Mouse (Mus musculus) E14TG2a.4 (cell line): ENCODE results near the gene Gabarap.

Source experiments
- H3K27me3 ChIP-seq: 2 replicates; pipeline ENCODE4 v1.6.1; 2014; ENCODE audit warnings: low read length, control low read depth; ENCODE audit not compliant: insufficient read depth
- H3K36me3 ChIP-seq: 2 replicates; pipeline ENCODE4 v1.6.1; 2014; ENCODE audit warnings: low read length, control low read depth; ENCODE audit not compliant: insufficient read depth
- H3K4me1 ChIP-seq: replicated peaks from 2 replicates; pipeline ENCODE4 v1.6.1; 2014; ENCODE audit warnings: low read depth, low read length, control low read depth
- H3K4me3 ChIP-seq: replicated peaks from 2 replicates; pipeline ENCODE4 v1.5.1; 2014; ENCODE audit warnings: mild to moderate bottlenecking, low read length
- H3K9me3 ChIP-seq: 2 replicates; pipeline ENCODE4 v1.6.1; 2014; ENCODE audit warnings: low read length, control low read depth
- CTCF ChIP-seq: conservative IDR thresholded peaks from 2 replicates; pipeline ENCODE4 v1.5.1; 2014; ENCODE audit warnings: low read length
- NANOG ChIP-seq: IDR thresholded peaks from 2 replicates; pipeline ENCODE4 v1.6.1; 2014; ENCODE audit warnings: borderline replicate concordance, low read length, mixed read lengths
- POU5F1 ChIP-seq: IDR thresholded peaks from 2 replicates; pipeline ENCODE4 v1.6.1; 2014; ENCODE audit warnings: low read length, borderline replicate concordance

Gabarap gene

GRCm38 (mm10) chr11:69999666-70000065 is 8.7 kb downstream of the Gabarap start:
- H3K4me1 ChIP-seq: peaks cover 70% of the 10 kb centered on the region
- H3K4me3 ChIP-seq: peak overlapping the region; percentile 35; the same call in 1 of the 2 replicates
- peaks cover 59% of the 10 kb centered on the region for H3K36me3 ChIP-seq
- no peaks in the 10 kb centered on the region for H3K27me3 ChIP-seq
- no peaks in the 10 kb centered on the region for H3K9me3 ChIP-seq
- TF ChIP-seq NANOG (no peak), CTCF (no peak), POU5F1 (no peak)

DNA sequence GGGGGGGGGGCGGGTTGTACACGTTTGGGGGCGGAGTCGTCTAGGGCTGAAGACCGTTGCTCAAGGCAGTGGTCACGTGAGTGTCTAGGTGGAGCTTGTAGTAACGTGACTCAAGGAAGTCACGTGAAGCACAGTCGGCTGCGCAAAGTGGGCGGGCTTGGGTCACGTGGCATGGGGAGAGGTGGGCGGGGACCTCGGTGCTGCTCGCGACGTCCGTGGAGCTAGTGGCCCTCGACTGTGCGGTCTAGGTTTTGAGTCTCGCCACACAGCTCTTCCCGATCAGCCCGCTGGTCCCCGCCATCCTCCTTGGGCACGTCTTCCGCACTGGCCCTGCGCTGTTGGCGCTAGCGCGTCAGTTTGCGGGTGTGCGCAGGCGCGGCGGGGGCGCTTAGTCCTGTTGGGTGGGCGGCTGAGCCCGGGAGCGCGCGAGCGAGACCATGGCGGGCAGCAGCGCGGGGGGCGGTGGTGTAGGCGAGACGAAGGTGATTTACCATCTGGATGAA is 9.5 kb downstream of the Gabarap start, which contains the start of gene Dvl2:
Dvl2 (plus strand) TSS at position 200 of the 503 bp plus-strand sequence.
- no peaks in the 10 kb centered on the region for H3K27me3 ChIP-seq
- TF ChIP-seq CTCF (no peak), NANOG (no peak), POU5F1 (no peak)
- peaks cover 73% of the 10 kb centered on the region for H3K4me1 ChIP-seq
- H3K4me3 ChIP-seq: peak within 1 kb of the TSS; percentile 94
- H3K36me3 ChIP-seq: peaks cover 65% of the 10 kb centered on the region
- H3K9me3 ChIP-seq: no peaks in the 10 kb centered on the region

DNA sequence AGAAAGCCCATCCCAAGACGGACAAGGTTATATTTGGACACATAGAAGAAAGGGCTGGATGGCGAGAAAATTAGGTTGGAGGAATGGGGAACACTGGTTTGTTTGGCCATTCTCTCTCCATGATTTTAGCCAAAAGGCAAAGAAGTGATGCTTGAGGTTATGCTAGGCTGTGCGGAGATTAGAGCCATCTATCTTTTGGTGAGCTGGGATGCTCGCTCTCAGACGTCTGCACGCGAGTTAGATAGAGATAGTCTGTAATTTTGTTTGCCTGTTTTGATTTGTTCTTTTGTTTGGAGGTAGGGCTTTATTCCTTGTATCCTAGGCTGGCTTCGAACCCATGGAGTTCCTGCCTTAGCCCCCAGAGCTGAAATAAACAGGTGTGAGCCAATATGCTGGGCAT is 10.2 kb downstream of the Gabarap start:
- no peaks in the 10 kb centered on the region for H3K27me3 ChIP-seq
- H3K36me3 ChIP-seq: peaks cover 70% of the 10 kb centered on the region
- peak overlapping the region; percentile 94 for H3K4me3 ChIP-seq
- H3K9me3 ChIP-seq: no peaks in the 10 kb centered on the region
- H3K4me1 ChIP-seq: peaks cover 79% of the 10 kb centered on the region
- no peak for TF ChIP-seq POU5F1
- no peak for TF ChIP-seq NANOG
- TF ChIP-seq CTCF: no peak

DNA sequence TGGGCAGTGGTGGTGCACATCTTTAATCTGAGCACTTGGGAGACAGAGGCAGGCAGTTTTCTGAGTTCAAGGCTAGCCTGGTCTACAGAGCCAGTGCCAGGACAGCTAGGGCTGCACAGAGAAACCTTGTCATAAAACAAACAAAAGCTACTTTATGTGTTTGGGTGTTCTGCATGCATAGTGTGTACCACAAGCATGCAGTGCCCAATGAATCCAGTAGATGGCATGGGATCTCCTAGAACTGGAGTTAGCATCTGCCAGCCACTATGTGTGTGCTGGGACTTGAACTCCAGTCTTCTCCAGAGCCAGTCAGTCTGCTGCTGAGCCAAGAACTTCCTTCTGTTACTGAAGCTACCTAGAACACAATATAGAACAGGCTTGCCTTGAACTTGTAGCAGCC is 10.9 kb downstream of the Gabarap start:
- peaks cover 86% of the 10 kb centered on the region for H3K4me1 ChIP-seq
- H3K9me3 ChIP-seq: no peaks in the 10 kb centered on the region
- H3K36me3 ChIP-seq: peaks cover 77% of the 10 kb centered on the region
- peak overlapping the region; percentile 94 for H3K4me3 ChIP-seq
- TF ChIP-seq CTCF: peak; percentile 83
- TF ChIP-seq NANOG: no peak
- H3K27me3 ChIP-seq: no peaks in the 10 kb centered on the region

DNA sequence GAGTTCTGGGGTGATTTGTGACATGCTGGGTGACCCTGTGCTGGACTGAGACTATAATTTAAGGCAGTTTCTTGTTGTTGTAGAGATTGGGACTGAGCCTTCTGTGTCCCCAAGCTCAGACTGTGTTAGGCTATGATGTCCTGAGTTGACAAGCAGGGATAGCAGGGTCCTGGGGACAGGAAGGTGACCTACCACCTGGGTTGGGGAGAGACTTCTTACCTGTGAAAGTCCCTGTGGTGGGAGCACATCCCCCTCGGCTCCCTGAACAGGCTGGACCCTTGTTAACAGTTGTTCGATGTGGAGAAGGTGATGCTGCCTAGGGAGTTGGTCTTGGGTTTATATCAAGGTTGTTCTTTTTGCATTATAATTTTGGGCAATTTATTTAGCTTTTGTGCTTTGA is 11.5 kb downstream of the Gabarap start:
- H3K9me3 ChIP-seq: no peaks in the 10 kb centered on the region
- TF ChIP-seq CTCF: no peak
- H3K27me3 ChIP-seq: no peaks in the 10 kb centered on the region
- peaks cover 91% of the 10 kb centered on the region for H3K4me1 ChIP-seq
- H3K4me3 ChIP-seq: peak overlapping the region; percentile 94
- peaks cover 82% of the 10 kb centered on the region for H3K36me3 ChIP-seq

DNA sequence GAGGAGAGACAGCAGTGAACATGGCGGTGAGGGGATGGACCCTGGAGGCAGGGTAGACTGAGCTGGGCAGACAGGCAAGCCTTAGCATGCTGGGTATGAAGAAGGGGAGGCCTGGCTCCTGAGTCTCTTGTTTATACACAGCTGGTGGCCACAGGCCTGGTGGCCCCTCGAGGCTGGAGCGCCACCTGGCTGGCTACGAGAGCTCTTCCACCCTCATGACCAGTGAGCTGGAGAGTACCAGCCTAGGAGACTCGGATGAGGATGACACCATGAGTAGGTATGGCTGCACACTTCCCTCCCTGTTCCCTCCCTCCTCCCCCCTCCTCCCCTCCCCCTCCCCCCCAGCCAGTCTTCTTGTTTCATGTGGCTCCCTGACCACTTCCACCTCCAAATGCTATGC is 14.6 kb downstream of the Gabarap start:
- TF ChIP-seq CTCF: 0 out of 2 replicates have a peak, but pooled peaks have one; percentile 8
- TF ChIP-seq NANOG: no peak
- no peak for TF ChIP-seq POU5F1
- Histone ChIP-seq H3K27me3 (no peaks in the 10 kb centered on the region), H3K4me3 (no peak overlapping the region; the same call in 1 of the 2 replicates), H3K4me1 (peaks cover 92% of the 10 kb centered on the region), H3K36me3 (peaks cover 86% of the 10 kb centered on the region), H3K9me3 (no peaks in the 10 kb centered on the region)

DNA sequence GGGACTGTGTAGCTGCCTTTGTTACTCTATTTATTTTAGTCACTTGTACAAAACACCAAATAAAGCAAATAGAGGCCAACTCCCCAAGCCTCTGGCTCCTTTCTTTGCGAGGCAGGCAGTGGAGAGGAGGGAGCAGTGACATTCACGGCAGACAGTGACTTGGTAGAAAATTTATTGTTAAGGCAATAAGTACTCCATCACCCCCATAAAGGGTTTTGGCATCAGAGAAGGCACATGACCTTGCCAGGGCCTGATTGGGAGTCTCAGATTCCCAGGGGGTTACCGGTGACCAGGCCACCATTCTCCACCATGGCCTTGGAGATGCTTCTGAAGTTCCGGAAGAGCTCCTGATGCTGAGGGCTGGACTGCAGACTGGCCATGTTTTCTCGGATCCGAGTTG is 19.1 kb downstream of the Gabarap start:
- Histone ChIP-seq H3K9me3 (no peaks in the 10 kb centered on the region), H3K27me3 (no peaks in the 10 kb centered on the region), H3K36me3 (peaks cover 92% of the 10 kb centered on the region), H3K4me1 (peaks cover 95% of the 10 kb centered on the region), H3K4me3 (no peak overlapping the region)
- TF ChIP-seq NANOG (no peak), CTCF (no peak), POU5F1 (no peak)

DNA sequence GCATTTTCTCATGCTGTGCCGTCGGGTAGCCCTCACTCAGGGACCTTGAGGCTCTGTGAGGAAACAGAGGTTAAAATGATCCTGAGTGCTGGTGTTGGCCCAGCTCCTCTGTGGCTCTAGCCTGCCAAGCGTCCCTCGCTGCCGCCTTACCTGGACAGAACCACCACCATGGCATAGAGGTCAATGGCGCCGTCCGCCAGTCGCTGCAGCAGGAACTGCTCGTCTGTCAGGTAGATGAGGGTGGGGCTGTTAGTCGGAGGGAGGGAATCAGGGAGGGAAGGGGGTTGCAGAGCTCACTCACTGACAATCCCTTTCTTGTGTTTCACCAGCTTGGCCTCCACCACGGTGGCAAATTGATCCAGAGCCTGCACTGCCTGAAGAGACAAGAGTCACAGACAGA is 19.6 kb downstream of the Gabarap start:
- Histone ChIP-seq H3K9me3 (no peaks in the 10 kb centered on the region), H3K27me3 (no peaks in the 10 kb centered on the region), H3K4me1 (peaks cover 94% of the 10 kb centered on the region), H3K4me3 (no peak overlapping the region), H3K36me3 (peaks cover 87% of the 10 kb centered on the region)
- TF ChIP-seq NANOG (no peak), CTCF (no peak), POU5F1 (no peak)

DNA sequence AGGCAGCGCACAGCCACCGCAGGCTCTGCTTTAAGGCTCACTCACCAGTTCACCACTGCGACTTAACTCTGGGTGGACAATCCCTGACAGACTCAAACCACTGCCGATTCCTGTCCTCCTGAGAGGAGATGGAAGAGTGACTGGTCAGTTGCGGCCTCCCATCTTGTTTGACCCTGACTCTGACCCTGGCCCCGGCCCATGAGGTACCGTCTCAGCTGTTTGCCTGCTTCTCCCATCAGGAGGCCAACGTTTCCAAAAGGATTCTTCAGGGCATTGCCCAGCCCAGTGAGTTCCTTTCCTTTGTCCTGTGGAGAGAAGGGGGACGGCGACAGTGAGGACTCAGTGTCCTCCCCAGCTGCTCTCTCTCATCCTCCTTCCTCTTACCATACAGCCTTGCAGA is 20.0 kb downstream of the Gabarap start:
- no peaks in the 10 kb centered on the region for H3K9me3 ChIP-seq
- H3K4me1 ChIP-seq: peaks cover 93% of the 10 kb centered on the region
- no peak overlapping the region for H3K4me3 ChIP-seq
- TF ChIP-seq CTCF (no peak), NANOG (no peak), POU5F1 (no peak)
- H3K36me3 ChIP-seq: peaks cover 85% of the 10 kb centered on the region
- no peaks in the 10 kb centered on the region for H3K27me3 ChIP-seq
